Mouse (Mus musculus) central nervous system, embryonic 18 days (tissue): Measurements from ENCODE around the gene Fyn. TPM values are rescaled to one million over a fixed set of nuclear protein-coding genes. Genes with fewer than 3 reads are reported as not detected.

Source experiments
- polyA plus RNA-seq: library from polyadenylated mRNA; depleted of rRNA; stranded (reverse); fragments of >200 nt; gene quantifications from 2 replicates; pipeline ENCODE4 v1.2.3, GENCODE M21; 2012; rRNA removed

Gene Fyn
- polyA plus RNA-seq, result 127 and 133 TPM in 2 replicates

DNA sequence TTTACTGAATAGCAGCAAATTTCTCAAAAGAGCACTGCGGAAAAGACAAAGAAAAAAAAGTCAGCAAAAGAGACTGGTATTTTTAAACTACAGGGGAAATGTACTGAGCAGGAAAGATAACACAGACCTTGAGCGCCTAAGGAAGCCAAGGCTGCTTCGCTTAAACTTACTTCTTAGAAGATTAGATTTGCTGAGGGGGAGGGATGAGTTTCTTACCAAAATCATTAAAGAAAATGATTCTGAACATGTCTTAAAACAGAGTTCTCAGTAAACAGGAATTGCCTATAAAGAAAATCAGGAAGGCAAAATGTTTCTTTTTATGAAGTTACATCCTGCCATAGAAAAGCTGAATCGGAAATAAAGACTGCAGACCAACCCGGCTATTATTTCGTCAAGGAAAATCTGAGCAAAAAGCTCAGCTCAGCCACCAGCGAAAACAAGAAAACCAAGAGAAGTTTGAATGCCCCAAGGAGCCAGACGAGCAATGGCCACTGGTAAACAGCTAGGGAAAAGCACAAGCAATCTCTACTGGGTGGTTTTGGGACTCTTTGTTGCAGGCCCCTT lies at the start of gene Fyn:
TSS of gene Fyn (plus strand) at position 284 of the 564 bp plus-strand sequence.

DNA sequence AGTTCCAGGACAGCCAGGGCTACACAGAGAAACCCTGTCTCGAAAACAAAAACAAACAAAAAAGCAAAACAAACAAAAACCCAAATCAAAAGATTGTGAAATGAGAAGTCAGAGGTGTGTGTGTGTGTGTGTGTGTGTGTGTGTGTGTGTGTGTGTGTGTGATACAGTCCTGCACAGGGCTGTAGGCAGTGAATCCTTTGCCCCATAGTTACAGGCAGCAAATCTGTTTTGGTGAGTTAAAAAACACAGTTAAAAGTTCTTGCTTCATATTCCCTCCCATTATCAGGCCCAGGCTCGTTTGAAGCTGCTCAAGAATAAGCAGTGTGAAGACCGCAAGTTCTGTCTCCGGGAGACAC lies 244.0 kb downstream of the Fyn start, which contains the start of gene Traf3ip2:
TSS of gene Traf3ip2 (plus strand) at position 302 of the 356 bp plus-strand sequence.

Other genes starting within 250 kb of the Fyn start
- 18.8 and 20.2 TPM in 2 replicates for gene Fam229b, start 234.9 kb upstream of the Fyn start, polyA plus RNA-seq
- gene Tube1, start 234.9 kb upstream of the Fyn start, polyA plus RNA-seq, result 11.7 and 12.4 TPM in 2 replicates
- gene Ccn6, start 205.1 kb upstream of the Fyn start, polyA plus RNA-seq, result 0.49 and 0.67 TPM in 2 replicates
- 1.9 and 3.5 TPM in 2 replicates for gene Traf3ip2, start 244.1 kb downstream of the Fyn start, polyA plus RNA-seq